Mouse (Mus musculus): ENCODE results near the gene Inhbc. TPM values are rescaled to one million over a fixed set of nuclear protein-coding genes. Genes with fewer than 3 reads are reported as not detected.
"Not testable (repeated sequence)": the region's sequence is repeated elsewhere in the genome, so short reads cannot be mapped to it uniquely, and the experiment has no call there.

Gene Inhbc
- polyA plus RNA-seq, 1 experiment: not detected

DNA sequence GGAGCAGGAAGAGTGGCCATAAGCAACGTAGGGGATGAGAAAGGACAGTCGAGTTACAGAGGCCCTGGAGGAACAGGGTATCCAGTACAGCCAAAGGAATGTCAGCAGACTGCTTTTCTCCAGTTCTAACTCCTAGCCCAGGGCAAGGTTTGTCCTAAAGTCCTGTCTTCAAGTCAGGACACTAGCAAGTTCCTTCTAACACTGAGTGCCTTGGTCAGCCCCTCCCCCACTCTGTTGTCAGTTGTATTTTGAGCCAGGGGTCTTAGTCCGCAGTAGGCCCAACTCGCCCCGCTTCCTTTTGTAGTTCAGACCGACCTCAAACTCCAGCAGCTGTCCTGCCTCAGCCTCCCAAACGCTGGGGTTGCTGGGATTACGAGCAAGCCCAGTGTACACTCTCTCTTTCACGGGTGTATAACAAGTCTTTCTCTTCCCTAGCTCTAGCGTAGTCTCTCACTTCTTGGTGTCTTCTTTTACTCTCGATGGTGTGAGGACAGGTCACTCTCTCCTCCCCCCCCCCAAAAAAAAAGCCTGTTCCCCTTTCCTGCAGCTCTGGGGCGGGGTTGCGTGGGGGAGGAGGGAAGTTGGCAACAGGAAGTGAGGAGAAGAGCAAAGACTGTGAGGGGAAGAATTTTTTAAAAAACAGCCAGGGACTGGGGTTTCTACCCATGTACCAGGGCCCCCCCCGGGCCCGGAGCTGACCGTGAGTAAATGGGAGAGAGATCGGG, 46.9 kb downstream of the Inhbc start:
- H3K27me3 ChIP-seq (ENCODE audit: control insufficient read depth, insufficient read depth, low read length): no peaks in the 10 kb centered on the region; the same call in 1 of the 2 replicates
- no peak for DNase-seq
- 77% methylated on average over 17 of the region's 17 CpGs for WGBS
- H3K27ac ChIP-seq (ENCODE audit: insufficient read depth, low read length): no peak overlapping the region
- TF ChIP-seq POLR2A (IDR thresholded peaks at IDR 0.05; ENCODE audit: borderline replicate concordance, insufficient read depth, low read length): no peak
- TF ChIP-seq CTCF (IDR thresholded peaks at IDR 0.05; ENCODE audit: borderline replicate concordance, insufficient read depth, low read depth, low read length): no peak
- H3K4me1 ChIP-seq (ENCODE audit: control insufficient read depth, insufficient read depth, low read length): no peaks in the 10 kb centered on the region
- H3K4me3 ChIP-seq (replicated peaks; ENCODE audit: insufficient read depth, low read depth, low read length): no peak overlapping the region

- H3K27ac ChIP-seq (ENCODE audit: insufficient read depth, low read length): no peak overlapping the region
- H3K4me1 ChIP-seq (ENCODE audit: control insufficient read depth, insufficient read depth, low read length): no peaks in the 10 kb centered on the region
- H3K27me3 ChIP-seq (ENCODE audit: control insufficient read depth, insufficient read depth, low read length): no peaks in the 10 kb centered on the region; the same call in 1 of the 2 replicates
- H3K4me3 ChIP-seq (replicated peaks; ENCODE audit: insufficient read depth, low read depth, low read length): no peak overlapping the region
- TF ChIP-seq POLR2A (IDR thresholded peaks at IDR 0.05; ENCODE audit: borderline replicate concordance, insufficient read depth, low read length) (no peak), CTCF (IDR thresholded peaks at IDR 0.05; ENCODE audit: borderline replicate concordance, insufficient read depth, low read depth, low read length) (no peak)
- WGBS: 85% methylated on average over 4 of the region's 4 CpGs
- DNase-seq: no peak
Measured at GRCm38 (mm10) chr10:127322669-127323068, 47.6 kb downstream of the Inhbc start.

GRCm38 (mm10) chr10:127322178-127322577, 48.1 kb downstream of the Inhbc start:
- H3K27ac ChIP-seq (ENCODE audit: insufficient read depth, low read length): no peak overlapping the region
- no peaks in the 10 kb centered on the region for H3K4me1 ChIP-seq (ENCODE audit: control insufficient read depth, insufficient read depth, low read length)
- no peak for DNase-seq
- no peaks in the 10 kb centered on the region; the same call in 1 of the 2 replicates for H3K27me3 ChIP-seq (ENCODE audit: control insufficient read depth, insufficient read depth, low read length)
- H3K4me3 ChIP-seq (replicated peaks; ENCODE audit: insufficient read depth, low read depth, low read length): no peak overlapping the region
- TF ChIP-seq POLR2A (IDR thresholded peaks at IDR 0.05; ENCODE audit: borderline replicate concordance, insufficient read depth, low read length) (no peak), CTCF (IDR thresholded peaks at IDR 0.05; ENCODE audit: borderline replicate concordance, insufficient read depth, low read depth, low read length) (no peak)
- WGBS: 66% methylated on average over 13 of the region's 13 CpGs

DNA sequence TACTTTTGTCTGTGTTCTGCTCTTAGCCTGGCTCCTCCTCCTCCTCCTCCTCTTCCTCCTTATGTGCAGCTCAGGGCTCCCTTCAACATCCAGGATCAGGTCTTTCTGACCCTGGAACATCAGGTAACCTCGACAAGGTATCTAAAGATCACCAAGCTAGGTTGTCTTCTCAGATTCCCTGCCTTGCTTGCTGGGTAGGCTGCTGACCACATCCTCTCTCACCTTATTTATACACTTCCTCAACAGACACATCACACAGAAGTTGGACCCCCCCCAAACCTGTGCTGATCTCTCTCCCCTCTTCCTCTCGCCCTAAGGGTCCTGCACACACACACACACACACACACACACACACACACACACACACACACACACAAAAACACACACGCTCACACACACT, 48.6 kb downstream of the Inhbc start, which contains the start of gene Arhgap9:
TSS of gene Arhgap9 (plus strand) at position 344 of the 400 bp plus-strand sequence.
- DNase-seq: no peak

DNA sequence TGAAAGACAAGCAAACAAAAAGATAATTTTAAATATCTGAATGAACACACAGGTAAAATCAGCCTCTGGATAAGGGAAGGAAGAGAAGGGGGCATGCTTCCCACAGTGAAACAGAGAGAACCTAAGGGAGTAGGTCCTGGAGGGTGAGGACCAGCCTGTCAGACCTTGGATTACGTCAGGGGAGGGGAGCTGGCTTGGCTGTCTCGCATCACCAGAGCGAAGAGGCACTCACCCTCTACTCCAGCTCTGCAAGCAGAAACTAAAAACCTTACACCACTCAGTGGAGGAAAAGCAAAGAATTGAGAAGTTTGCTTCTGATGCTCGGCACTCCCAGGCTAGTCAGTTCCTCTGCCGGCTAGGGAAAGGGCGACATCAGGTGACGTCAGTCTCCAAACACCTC, 50.3 kb downstream of the Inhbc start:
- DNase-seq: no peak
- Histone ChIP-seq H3K4me3 (replicated peaks; ENCODE audit: insufficient read depth, low read depth, low read length) (no peak overlapping the region), H3K27me3 (ENCODE audit: control insufficient read depth, insufficient read depth, low read length) (no peaks in the 10 kb centered on the region; the same call in 1 of the 2 replicates), H3K27ac (ENCODE audit: insufficient read depth, low read length) (no peak overlapping the region), H3K4me1 (ENCODE audit: control insufficient read depth, insufficient read depth, low read length) (no peaks in the 10 kb centered on the region)
- no peak for TF ChIP-seq POLR2A (IDR thresholded peaks at IDR 0.05; ENCODE audit: borderline replicate concordance, insufficient read depth, low read length)
- no peak for TF ChIP-seq CTCF (IDR thresholded peaks at IDR 0.05; ENCODE audit: borderline replicate concordance, insufficient read depth, low read depth, low read length)
- WGBS: 76% methylated on average over 7 of the region's 7 CpGs

More for the DNA sequence above, 48.6 kb downstream of the Inhbc start, which contains the start of gene Arhgap9:
- Histone ChIP-seq H3K4me1 (ENCODE audit: control insufficient read depth, insufficient read depth, low read length) (no peaks in the 10 kb centered on the region), H3K27ac (ENCODE audit: insufficient read depth, low read length) (no peak within 1 kb of the TSS), H3K4me3 (replicated peaks; ENCODE audit: insufficient read depth, low read depth, low read length) (no peak within 1 kb of the TSS), H3K27me3 (ENCODE audit: control insufficient read depth, insufficient read depth, low read length) (no peaks in the 10 kb centered on the region; the same call in 1 of the 2 replicates)
- no peak for TF ChIP-seq CTCF (IDR thresholded peaks at IDR 0.05; ENCODE audit: borderline replicate concordance, insufficient read depth, low read depth, low read length)
- 73% methylated on average over 3 of the region's 3 CpGs for WGBS

DNA sequence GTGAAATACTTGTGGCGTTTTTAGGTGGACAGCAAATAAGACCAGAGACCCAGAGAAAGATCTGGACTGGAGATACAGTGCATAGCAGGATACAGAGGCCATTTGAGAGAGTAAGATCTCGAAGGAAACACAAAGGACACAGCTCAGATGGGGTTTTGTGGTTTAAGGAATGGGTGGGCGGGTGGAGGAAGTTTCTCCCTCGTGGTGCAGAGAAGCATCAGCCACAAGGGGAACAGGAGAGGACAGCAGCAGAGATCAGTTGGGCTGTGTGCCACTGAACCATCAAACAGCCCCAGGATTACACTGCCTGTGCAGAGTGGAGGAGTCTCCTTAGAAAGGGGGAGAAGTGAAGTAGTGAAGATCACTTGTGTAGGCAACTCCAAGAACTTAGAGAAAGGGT, 52.2 kb downstream of the Inhbc start:
- DNase-seq: no peak
- Histone ChIP-seq H3K27ac (ENCODE audit: insufficient read depth, low read length) (no peak overlapping the region), H3K4me1 (ENCODE audit: control insufficient read depth, insufficient read depth, low read length) (no peaks in the 10 kb centered on the region), H3K27me3 (ENCODE audit: control insufficient read depth, insufficient read depth, low read length) (no peaks in the 10 kb centered on the region), H3K4me3 (replicated peaks; ENCODE audit: insufficient read depth, low read depth, low read length) (no peak overlapping the region)
- WGBS: 39% methylated on average over 4 of the region's 4 CpGs
- no peak for TF ChIP-seq POLR2A (IDR thresholded peaks at IDR 0.05; ENCODE audit: borderline replicate concordance, insufficient read depth, low read length)
- TF ChIP-seq CTCF (IDR thresholded peaks at IDR 0.05; ENCODE audit: borderline replicate concordance, insufficient read depth, low read depth, low read length): no peak

DNA sequence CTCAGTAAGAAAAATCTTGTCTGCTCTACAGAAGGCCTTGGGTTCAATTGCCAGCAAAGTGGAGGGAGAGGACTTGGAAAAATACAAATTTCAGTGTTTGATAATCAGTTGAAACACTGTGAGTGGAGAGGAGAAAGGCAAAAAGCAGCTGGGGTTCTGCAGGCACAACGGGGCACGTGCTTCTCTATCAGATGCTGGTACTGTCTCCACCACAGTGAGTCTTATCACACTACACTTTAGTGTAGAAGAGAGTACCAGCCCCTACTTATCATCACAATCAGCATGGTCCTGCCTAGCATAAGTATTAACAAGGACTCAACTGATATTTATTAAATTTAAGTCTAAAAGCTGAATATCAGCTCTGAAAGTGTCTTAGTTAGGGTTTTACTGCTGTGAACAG, 53.0 kb downstream of the Inhbc start:
- Histone ChIP-seq H3K4me3 (replicated peaks; ENCODE audit: insufficient read depth, low read depth, low read length) (no peak overlapping the region), H3K27me3 (ENCODE audit: control insufficient read depth, insufficient read depth, low read length) (no peaks in the 10 kb centered on the region), H3K27ac (ENCODE audit: insufficient read depth, low read length) (no peak overlapping the region), H3K4me1 (ENCODE audit: control insufficient read depth, insufficient read depth, low read length) (no peaks in the 10 kb centered on the region)
- DNase-seq: no peak
- TF ChIP-seq CTCF (IDR thresholded peaks at IDR 0.05; ENCODE audit: borderline replicate concordance, insufficient read depth, low read depth, low read length) (no peak), POLR2A (IDR thresholded peaks at IDR 0.05; ENCODE audit: borderline replicate concordance, insufficient read depth, low read length) (no peak)
- WGBS: 80% methylated on average over 2 of the region's 2 CpGs

- not testable (repeated sequence) for H3K27ac ChIP-seq (ENCODE audit: insufficient read depth, low read length); H3K4me3 ChIP-seq (replicated peaks; ENCODE audit: insufficient read depth, low read depth, low read length); DNase-seq; H3K4me1 ChIP-seq (ENCODE audit: control insufficient read depth, insufficient read depth, low read length); H3K27me3 ChIP-seq (ENCODE audit: control insufficient read depth, insufficient read depth, low read length)
- WGBS: 78% methylated on average over 1 of the region's 1 CpGs
Measured at GRCm38 (mm10) chr10:127314950-127315349, 55.3 kb downstream of the Inhbc start.

GRCm38 (mm10) chr10:127313516-127313915, 56.7 kb downstream of the Inhbc start:
- not testable (repeated sequence) for H3K4me1 ChIP-seq (ENCODE audit: control insufficient read depth, insufficient read depth, low read length); H3K27me3 ChIP-seq (ENCODE audit: control insufficient read depth, insufficient read depth, low read length); H3K4me3 ChIP-seq (replicated peaks; ENCODE audit: insufficient read depth, low read depth, low read length); H3K27ac ChIP-seq (ENCODE audit: insufficient read depth, low read length); DNase-seq
- 92% methylated on average over 5 of the region's 5 CpGs for WGBS

Data from cerebellum, adult 2 months (tissue).